Mouse (Mus musculus): ENCODE data around the gene Polh. TPM values are rescaled to one million over a fixed set of nuclear protein-coding genes. Genes with fewer than 3 reads are reported as not detected.

The Polh gene
- polyA plus RNA-seq, 1 experiment from 2014 or later, result 11.1 TPM

GRCm38 (mm10) chr17:46127814-46128493 is 74.5 kb downstream of the Polh start:
- no peak overlapping the region for H3K4me2 ChIP-seq (ENCODE audit: low read depth, low read length)
- H3K27ac ChIP-seq (ENCODE audit: low read length), result no peak overlapping the region
- ATAC-seq, result no peak
- no peaks in the 10 kb centered on the region for H3K27me3 ChIP-seq (replicated peaks; ENCODE audit: control insufficient read depth, insufficient read depth, low read length)
- no peak overlapping the region for H3K9ac ChIP-seq (ENCODE audit: low read depth, low read length)
- 75% methylated on average over 6 of the region's 6 CpGs for WGBS
- H3K36me3 ChIP-seq (ENCODE audit: control insufficient read depth, insufficient read depth, low read length), result peaks cover 39% of the 10 kb centered on the region
- no peaks in the 10 kb centered on the region for H3K9me3 ChIP-seq (ENCODE audit: control insufficient read depth, low read length)
- no peaks in the 10 kb centered on the region for H3K4me1 ChIP-seq (ENCODE audit: control insufficient read depth, insufficient read depth, low read length)
- H3K4me3 ChIP-seq (ENCODE audit: low read length), result no peak overlapping the region

GRCm38 (mm10) chr17:46126608-46127007 is 75.8 kb downstream of the Polh start:
- ATAC-seq, result no peak
- no peaks in the 10 kb centered on the region for H3K27me3 ChIP-seq (replicated peaks; ENCODE audit: control insufficient read depth, insufficient read depth, low read length)
- H3K9me3 ChIP-seq (ENCODE audit: control insufficient read depth, low read length), result no peaks in the 10 kb centered on the region
- no peak overlapping the region for H3K9ac ChIP-seq (ENCODE audit: low read depth, low read length)
- no peak overlapping the region for H3K27ac ChIP-seq (ENCODE audit: low read length)
- H3K4me3 ChIP-seq (ENCODE audit: low read length), result no peak overlapping the region
- H3K36me3 ChIP-seq (ENCODE audit: control insufficient read depth, insufficient read depth, low read length), result peaks cover 39% of the 10 kb centered on the region
- WGBS, result 57% methylated on average over 6 of the region's 6 CpGs
- no peaks in the 10 kb centered on the region for H3K4me1 ChIP-seq (ENCODE audit: control insufficient read depth, insufficient read depth, low read length)
- no peak overlapping the region for H3K4me2 ChIP-seq (ENCODE audit: low read depth, low read length)

- H3K4me1 ChIP-seq (ENCODE audit: control insufficient read depth, insufficient read depth, low read length), result no peaks in the 10 kb centered on the region
- H3K4me3 ChIP-seq (ENCODE audit: low read length), result no peak overlapping the region
- no peak for ATAC-seq
- no peaks in the 10 kb centered on the region for H3K9me3 ChIP-seq (ENCODE audit: control insufficient read depth, low read length)
- H3K4me2 ChIP-seq (ENCODE audit: low read depth, low read length), result no peak overlapping the region
- no peak overlapping the region for H3K9ac ChIP-seq (ENCODE audit: low read depth, low read length)
- H3K27ac ChIP-seq (ENCODE audit: low read length), result no peak overlapping the region
- peaks cover 39% of the 10 kb centered on the region for H3K36me3 ChIP-seq (ENCODE audit: control insufficient read depth, insufficient read depth, low read length)
- 85% methylated on average over 12 of the region's 12 CpGs for WGBS
- no peaks in the 10 kb centered on the region for H3K27me3 ChIP-seq (replicated peaks; ENCODE audit: control insufficient read depth, insufficient read depth, low read length)
Observed at GRCm38 (mm10) chr17:46123953-46124700, 78.3 kb downstream of the Polh start.

- Histone ChIP-seq H3K4me3 (ENCODE audit: low read length) (no peak overlapping the region), H3K4me2 (ENCODE audit: low read depth, low read length) (no peak overlapping the region), H3K9ac (ENCODE audit: low read depth, low read length) (no peak overlapping the region), H3K9me3 (ENCODE audit: control insufficient read depth, low read length) (no peaks in the 10 kb centered on the region), H3K4me1 (ENCODE audit: control insufficient read depth, insufficient read depth, low read length) (no peaks in the 10 kb centered on the region; the same call in 1 of the 2 replicates), H3K27ac (ENCODE audit: low read length) (no peak overlapping the region), H3K36me3 (ENCODE audit: control insufficient read depth, insufficient read depth, low read length) (peaks cover 32% of the 10 kb centered on the region), H3K27me3 (replicated peaks; ENCODE audit: control insufficient read depth, insufficient read depth, low read length) (no peaks in the 10 kb centered on the region)
- WGBS, result 96% methylated on average over 4 of the region's 4 CpGs
- no peak for ATAC-seq
Observed at GRCm38 (mm10) chr17:46123285-46123684, 79.2 kb downstream of the Polh start.

- Histone ChIP-seq H3K27ac (ENCODE audit: low read length) (no peak overlapping the region), H3K4me1 (ENCODE audit: control insufficient read depth, insufficient read depth, low read length) (no peaks in the 10 kb centered on the region; the same call in 1 of the 2 replicates), H3K9ac (ENCODE audit: low read depth, low read length) (no peak overlapping the region), H3K36me3 (ENCODE audit: control insufficient read depth, insufficient read depth, low read length) (peaks cover 31% of the 10 kb centered on the region), H3K9me3 (ENCODE audit: control insufficient read depth, low read length) (no peaks in the 10 kb centered on the region), H3K4me3 (ENCODE audit: low read length) (no peak overlapping the region), H3K4me2 (ENCODE audit: low read depth, low read length) (no peak overlapping the region), H3K27me3 (replicated peaks; ENCODE audit: control insufficient read depth, insufficient read depth, low read length) (no peaks in the 10 kb centered on the region)
- WGBS, result 93% methylated on average over 4 of the region's 4 CpGs
- no peak for ATAC-seq
Observed at GRCm38 (mm10) chr17:46122791-46123190, 79.7 kb downstream of the Polh start.

MicroRNAs within 50 kb of the gene (microRNA counts, 519-probe panel; counts per million panel counts)
- microRNA mmu-miR-693-3p, result 35.7 counts per million
- microRNA mmu-miR-693-5p, result 2,260 counts per million, percentile 53 among the panel's probes with 10 or more counts

Small RNA genes lying within 50 kb of the gene (microRNA-seq; reads per million reads assigned to microRNA genes)
- 0.91 reads per million for gene Mir693

Other genes starting within 250 kb of the Polh start
- 2.7 and 3.3 TPM in 2 replicates for gene Vegfa, start 170.3 kb downstream of the Polh start, polyA plus RNA-seq (2015; fragmentation: Nextera tagmentation; extraction: Ambion mirVana)
- gene Mrps18a, start 91.7 kb downstream of the Polh start, polyA plus RNA-seq (2015; fragmentation: Nextera tagmentation; extraction: Ambion mirVana), result 159 and 164 TPM in 2 replicates
- 6.4 and 8.8 TPM in 2 replicates for gene Rsph9, start 58.4 kb downstream of the Polh start, polyA plus RNA-seq (2015; fragmentation: Nextera tagmentation; extraction: Ambion mirVana)
- gene Mad2l1bp, start 49.1 kb downstream of the Polh start, polyA plus RNA-seq (2015; fragmentation: Nextera tagmentation; extraction: Ambion mirVana), result 35.4 and 37.1 TPM in 2 replicates
- gene Gtpbp2, start 41.6 kb downstream of the Polh start, polyA plus RNA-seq (2015; fragmentation: Nextera tagmentation; extraction: Ambion mirVana), result 25.3 and 29.2 TPM in 2 replicates
- gene Xpo5, start 137 bp upstream of the Polh start, polyA plus RNA-seq (2015; fragmentation: Nextera tagmentation; extraction: Ambion mirVana), result 24.8 and 26.7 TPM in 2 replicates
- 64.5 and 69.5 TPM in 2 replicates for gene Polr1c, start 45.4 kb upstream of the Polh start, polyA plus RNA-seq (2015; fragmentation: Nextera tagmentation; extraction: Ambion mirVana)
- gene Yipf3, start 45.4 kb upstream of the Polh start, polyA plus RNA-seq (2015; fragmentation: Nextera tagmentation; extraction: Ambion mirVana), result 122 and 123 TPM in 2 replicates
- gene Lrrc73, start 50.9 kb upstream of the Polh start, polyA plus RNA-seq (2015; fragmentation: Nextera tagmentation; extraction: Ambion mirVana), result 0.43 and 0.75 TPM in 2 replicates
- gene Tjap1, start 80.4 kb upstream of the Polh start, polyA plus RNA-seq (2015; fragmentation: Nextera tagmentation; extraction: Ambion mirVana), result 27.0 and 29.6 TPM in 2 replicates
- gene Dlk2, start 94.8 kb upstream of the Polh start, polyA plus RNA-seq (2015; fragmentation: Nextera tagmentation; extraction: Ambion mirVana), result 0.54 and 0.69 TPM in 2 replicates
- gene Abcc10, start 125.7 kb upstream of the Polh start, polyA plus RNA-seq (2015; fragmentation: Nextera tagmentation; extraction: Ambion mirVana), result 7.9 and 9.0 TPM in 2 replicates
- gene Zfp318, start 181.1 kb upstream of the Polh start, polyA plus RNA-seq (2015; fragmentation: Nextera tagmentation; extraction: Ambion mirVana), result 2.3 and 2.8 TPM in 2 replicates
- gene Crip3, start 226.3 kb upstream of the Polh start, polyA plus RNA-seq (2015; fragmentation: Nextera tagmentation; extraction: Ambion mirVana), result 0.16 and 0.35 TPM in 2 replicates
- not detected in 2 replicates for gene Slc22a7, start 235.8 kb upstream of the Polh start, polyA plus RNA-seq (2015; fragmentation: Nextera tagmentation; extraction: Ambion mirVana)